Mouse (Mus musculus) thymus, adult 2 months (tissue): ENCODE results near the gene Arhgef28. TPM values are rescaled to one million over a fixed set of nuclear protein-coding genes. Genes with fewer than 3 reads are reported as not detected.

ENCODE experiments used
- DNase-seq: peaks from one replicate; pipeline ENCODE4 v3.0.0; 2021
- H3K27ac ChIP-seq: fragments of 200-500 bp; 2 replicates; pipeline ENCODE4 v1.5.1; 2012; ENCODE audit warnings: low read length, control low read depth; ENCODE audit not compliant: control insufficient read depth, insufficient read depth
- H3K27me3 ChIP-seq: fragments of 200-500 bp; 2 replicates; pipeline ENCODE4 v1.6.1; 2012; ENCODE audit warnings: mild to moderate bottlenecking, low read length, moderate library complexity, mixed read lengths; ENCODE audit not compliant: control insufficient read depth, insufficient read depth
- H3K36me3 ChIP-seq: fragments of 200-500 bp; 2 replicates; pipeline ENCODE4 v1.6.1; 2012; ENCODE audit warnings: mild to moderate bottlenecking, low read length, moderate library complexity; ENCODE audit not compliant: control insufficient read depth, insufficient read depth
- H3K4me1 ChIP-seq: fragments of 200-500 bp; replicated peaks from 2 replicates; pipeline ENCODE4 v1.6.1; 2012; ENCODE audit warnings: low read length; ENCODE audit not compliant: control insufficient read depth, insufficient read depth
- H3K4me3 ChIP-seq: fragments of 200-500 bp; 2 replicates; pipeline ENCODE4 v1.5.1; 2012; ENCODE audit warnings: mild to moderate bottlenecking, low read length, control low read depth, moderate library complexity; ENCODE audit not compliant: control insufficient read depth, insufficient read depth
- CTCF ChIP-seq: fragments of 200-500 bp; IDR thresholded peaks from 2 replicates; pipeline ENCODE4 v1.5.1; 2012; ENCODE audit warnings: mild to moderate bottlenecking, control low read depth, low read length, moderate library complexity, borderline replicate concordance; ENCODE audit not compliant: control insufficient read depth, poor library complexity, insufficient read depth; ENCODE audit errors: extremely low read depth
- POLR2A ChIP-seq: fragments of 200-500 bp; IDR thresholded peaks from 2 replicates; pipeline ENCODE4 v1.6.1; 2012; ENCODE audit warnings: mild to moderate bottlenecking, low read length, control low read depth, moderate library complexity; ENCODE audit not compliant: control insufficient read depth, poor library complexity, insufficient read depth; ENCODE audit errors: extremely low read depth
- whole genome bisulfite sequencing: fragments of 180-500 bp; shearing (Covaris S2); methylation state at CpG from one replicate; pipeline ENCODE4 v1.1.7; 2018; 5-methylcytosine and 5-hydroxymethylcytosine counted together
- polyA plus RNA-seq: library from polyadenylated mRNA; depleted of rRNA; stranded (reverse); fragments of >200 nt; gene quantifications from 2 replicates; pipeline ENCODE4 v1.2.3, GENCODE M21; 2012

Gene Arhgef28
- polyA plus RNA-seq, 1 experiment: 2.0 TPM

DNA sequence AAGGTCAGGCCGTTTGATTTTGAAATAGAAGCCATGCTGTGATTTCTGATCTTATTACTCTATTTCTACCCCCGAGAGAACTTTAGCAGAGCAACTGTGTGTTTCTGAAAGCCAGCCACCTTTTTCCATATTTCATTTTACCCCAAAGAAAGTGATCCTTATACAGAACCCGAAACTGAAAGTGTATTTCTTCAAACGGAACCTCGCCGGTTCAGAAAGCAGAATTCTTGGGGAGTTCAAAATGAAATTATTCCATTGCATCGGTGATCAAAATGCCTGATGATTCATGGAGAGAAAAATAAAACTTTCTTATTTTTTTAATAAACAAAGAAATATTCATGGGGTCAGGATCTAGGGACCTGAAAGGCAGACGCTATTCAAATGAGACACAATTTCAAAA, 303.4 kb downstream of the Arhgef28 start:
- no peak for TF ChIP-seq CTCF
- no peak for TF ChIP-seq POLR2A
- DNase-seq: no peak
- Histone ChIP-seq H3K36me3 (no peaks in the 10 kb centered on the region), H3K4me3 (no peak overlapping the region), H3K27ac (no peak overlapping the region), H3K4me1 (no peaks in the 10 kb centered on the region), H3K27me3 (no peaks in the 10 kb centered on the region)
- WGBS: 69% methylated on average over 8 of the region's 8 CpGs

- H3K27ac ChIP-seq: no peak overlapping the region
- DNase-seq: no peak
- H3K36me3 ChIP-seq: no peaks in the 10 kb centered on the region
- no peak for TF ChIP-seq CTCF
- TF ChIP-seq POLR2A: no peak
- no peaks in the 10 kb centered on the region for H3K27me3 ChIP-seq
- H3K4me3 ChIP-seq: no peak overlapping the region
- WGBS: 80% methylated on average over 3 of the region's 3 CpGs
- H3K4me1 ChIP-seq: no peaks in the 10 kb centered on the region
These were observed 305.9 kb downstream of the Arhgef28 start for GRCm38 (mm10) chr13:97900380-97900758.

GRCm38 (mm10) chr13:97899604-97900379, 306.4 kb downstream of the Arhgef28 start:
- DNase-seq: no peak

GRCm38 (mm10) chr13:97898590-97898989, 307.6 kb downstream of the Arhgef28 start:
- no peaks in the 10 kb centered on the region for H3K27me3 ChIP-seq
- no peak overlapping the region for H3K4me3 ChIP-seq
- no peaks in the 10 kb centered on the region for H3K4me1 ChIP-seq
- TF ChIP-seq CTCF (no peak), POLR2A (no peak)
- DNase-seq: no peak
- whole genome bisulfite sequencing: 70% methylated on average over 2 of the region's 2 CpGs
- H3K36me3 ChIP-seq: no peaks in the 10 kb centered on the region
- H3K27ac ChIP-seq: no peak overlapping the region

More at GRCm38 (mm10) chr13:97899604-97900379, 306.4 kb downstream of the Arhgef28 start:
- WGBS: 91% methylated on average over 14 of the region's 14 CpGs
- Histone ChIP-seq H3K4me1 (no peaks in the 10 kb centered on the region), H3K27ac (no peak overlapping the region), H3K27me3 (no peaks in the 10 kb centered on the region), H3K36me3 (no peaks in the 10 kb centered on the region), H3K4me3 (no peak overlapping the region)
- no peak for TF ChIP-seq CTCF
- no peak for TF ChIP-seq POLR2A

DNA sequence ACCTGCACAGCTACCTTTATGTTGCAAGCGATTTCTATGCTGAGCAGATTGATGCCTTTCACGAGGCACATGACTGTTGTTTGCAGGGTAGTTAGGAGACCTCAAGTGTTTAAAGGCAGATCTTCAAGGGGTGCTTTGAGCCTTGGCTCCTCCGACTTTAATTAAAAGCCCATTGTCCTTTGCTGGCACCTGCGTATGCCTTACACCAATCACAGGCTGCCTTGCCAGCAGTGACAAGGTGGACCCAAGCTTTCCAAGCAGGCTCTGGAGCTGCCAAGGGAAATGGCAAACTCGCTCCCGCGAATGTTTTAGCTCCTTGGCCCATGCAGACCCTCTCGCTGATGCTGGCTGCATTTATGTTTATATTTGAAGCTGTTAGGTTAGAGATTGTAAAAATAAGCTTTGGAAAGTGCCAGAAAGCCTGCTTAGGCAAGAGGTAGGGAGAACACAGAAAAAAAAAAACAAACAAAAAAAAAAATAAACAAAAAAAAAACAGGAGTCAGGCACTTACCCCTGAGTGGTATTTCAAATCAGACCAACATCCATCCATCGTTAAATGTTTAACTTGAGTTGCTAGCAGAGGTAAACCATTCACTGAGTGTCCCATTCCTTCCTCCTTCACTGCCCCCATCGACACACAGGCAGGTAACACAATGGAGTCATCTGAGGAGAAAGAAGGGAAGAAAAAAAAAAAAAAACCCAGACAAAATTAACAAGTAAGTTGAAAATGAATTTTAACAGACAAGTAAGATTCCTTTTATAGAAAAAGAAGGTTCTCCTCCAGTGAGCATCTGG, 313.0 kb downstream of the Arhgef28 start:
- no peaks in the 10 kb centered on the region for H3K4me1 ChIP-seq
- TF ChIP-seq POLR2A (no peak), CTCF (no peak)
- H3K4me3 ChIP-seq: no peak overlapping the region
- no peaks in the 10 kb centered on the region for H3K27me3 ChIP-seq
- H3K36me3 ChIP-seq: no peaks in the 10 kb centered on the region
- no peak overlapping the region for H3K27ac ChIP-seq
- no peak for DNase-seq
- WGBS: 88% methylated on average over 10 of the region's 10 CpGs

DNA sequence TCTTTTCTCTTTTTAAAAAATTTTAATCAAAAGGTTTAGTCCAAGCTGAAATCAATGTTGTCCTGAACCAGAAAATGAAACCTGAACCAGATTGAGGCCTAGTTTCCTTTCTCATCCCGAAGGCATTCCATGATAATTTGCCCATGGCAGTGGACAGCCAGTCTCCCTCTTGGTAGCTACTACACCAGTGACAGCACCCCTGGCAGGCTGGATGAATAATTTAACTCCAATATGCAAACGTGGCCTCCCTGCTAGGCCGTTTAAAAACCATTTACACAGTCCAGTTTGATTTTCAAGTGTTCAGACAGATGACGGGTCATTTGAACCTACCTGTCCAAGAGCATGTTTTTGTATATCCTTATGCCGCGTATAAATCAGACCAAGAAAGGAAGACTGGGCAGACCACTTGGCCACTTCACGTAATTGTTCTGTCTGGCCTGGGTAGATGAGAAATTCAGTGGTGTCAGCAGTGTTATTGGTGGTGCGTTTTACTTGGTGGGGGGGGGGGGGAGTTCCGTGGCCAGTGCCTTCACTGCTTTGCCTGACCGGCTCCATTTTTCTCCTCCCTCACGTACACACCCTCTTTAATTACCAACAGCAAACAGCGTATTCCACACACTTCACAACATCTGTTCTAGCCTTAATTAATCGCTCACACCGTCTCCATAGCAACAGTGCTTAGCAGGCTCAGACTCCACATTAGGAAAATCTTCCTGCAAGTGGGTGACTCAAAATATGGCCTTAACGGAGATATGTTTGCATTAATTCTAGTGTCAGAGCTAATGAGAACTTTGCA, 314.0 kb downstream of the Arhgef28 start:
- WGBS: 96% methylated on average over 15 of the region's 15 CpGs
- TF ChIP-seq CTCF: no peak
- no peak for TF ChIP-seq POLR2A
- no peak overlapping the region for H3K27ac ChIP-seq

More for the DNA sequence above, 314.0 kb downstream of the Arhgef28 start:
- DNase-seq: no peak
- Histone ChIP-seq H3K27me3 (no peaks in the 10 kb centered on the region), H3K36me3 (no peaks in the 10 kb centered on the region), H3K4me1 (no peaks in the 10 kb centered on the region), H3K4me3 (no peak overlapping the region)
